Mouse (Mus musculus) adrenal gland, postnatal 14 days (tissue): ENCODE measurements around the gene Trpv3. TPM values are rescaled to one million over a fixed set of nuclear protein-coding genes. Genes with fewer than 3 reads are reported as not detected.
A peak's percentile ranks its signal among the peaks of the same experiment; 100 is the strongest.

ENCODE experiments used
- DNase-seq: peaks from one replicate; pipeline ENCODE4 v3.0.0; 2021; ENCODE audit warnings: mixed read lengths
- long read RNA-seq, 2 experiments: library from polyadenylated mRNA; stranded (forward); transcript quantifications; one replicate each; pipeline ENCODE4 v2.0.0; 2021
- total RNA-seq: library from RNA; stranded (reverse); gene quantifications from 2 replicates; pipeline ENCODE4 v1.2.3, GENCODE M21; 2021

Gene Trpv3
- total RNA-seq = 0.15 TPM in 2 replicates
- long read RNA-seq, experiment 1 = 0 reads
- long read RNA-seq, experiment 2 = 0 reads

DNA sequence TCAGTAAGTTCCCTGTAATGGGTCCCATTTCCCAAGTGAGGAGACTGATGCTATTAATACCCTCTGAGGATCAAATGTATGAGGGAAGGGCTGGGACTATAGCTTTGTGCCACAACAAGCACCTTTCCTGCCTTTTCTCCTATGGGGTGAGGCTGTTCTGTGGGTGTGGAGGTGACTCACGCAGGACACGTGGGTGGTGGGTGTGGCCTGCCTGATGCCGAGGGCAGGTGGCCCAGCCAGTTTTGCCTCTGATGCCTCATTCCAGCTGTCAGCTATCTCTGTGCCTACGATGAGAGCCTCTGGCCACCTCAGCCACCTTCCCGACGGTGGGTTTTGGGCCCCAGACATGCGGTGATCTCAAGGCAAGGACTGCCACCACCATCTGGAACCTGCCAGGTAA, at the start of gene Trpv3:
Gene Trpv3 (plus strand): TSS at position 122 of the 400 bp plus-strand sequence.
- no peak for DNase-seq

DNA sequence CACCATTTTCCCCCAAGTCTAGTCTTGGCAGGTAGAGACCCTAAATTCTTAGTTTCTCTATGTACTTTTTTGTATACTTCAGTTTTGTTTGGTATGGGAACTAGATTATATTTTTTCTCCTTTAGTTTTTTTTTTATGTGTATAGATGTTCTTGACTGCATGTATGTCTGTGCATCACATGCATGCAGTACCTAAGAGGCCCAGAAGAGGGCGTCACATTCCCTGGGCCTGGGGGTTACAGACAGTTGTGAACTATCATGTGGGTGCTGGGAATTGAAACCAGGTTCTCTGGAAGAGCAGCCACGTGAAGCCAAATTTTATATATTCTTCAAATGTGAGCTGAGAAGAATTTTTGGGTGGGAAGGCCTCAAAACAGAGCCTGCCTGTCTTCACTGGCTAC, 47.5 kb upstream of the Trpv3 start:
- DNase-seq = no peak

DNA sequence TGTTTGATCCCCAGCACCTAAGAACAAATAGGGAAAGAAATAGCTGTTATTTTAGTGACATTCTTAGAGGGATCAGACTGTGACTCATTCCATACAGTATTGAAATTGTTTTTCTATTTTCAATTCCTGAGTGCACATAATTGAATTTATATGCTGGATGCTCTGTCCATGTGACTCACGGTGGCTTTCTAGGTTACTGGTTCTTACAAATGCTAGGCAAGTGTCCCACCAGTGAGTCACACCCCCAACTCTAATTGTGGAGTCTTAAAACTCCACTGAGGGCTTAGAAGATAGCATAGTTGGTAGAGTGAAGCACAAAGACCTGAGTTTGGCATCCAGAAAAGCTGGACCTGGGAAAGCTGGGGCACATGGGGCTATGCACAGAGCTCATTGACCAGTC, 46.5 kb upstream of the Trpv3 start:
- no peak for DNase-seq

DNA sequence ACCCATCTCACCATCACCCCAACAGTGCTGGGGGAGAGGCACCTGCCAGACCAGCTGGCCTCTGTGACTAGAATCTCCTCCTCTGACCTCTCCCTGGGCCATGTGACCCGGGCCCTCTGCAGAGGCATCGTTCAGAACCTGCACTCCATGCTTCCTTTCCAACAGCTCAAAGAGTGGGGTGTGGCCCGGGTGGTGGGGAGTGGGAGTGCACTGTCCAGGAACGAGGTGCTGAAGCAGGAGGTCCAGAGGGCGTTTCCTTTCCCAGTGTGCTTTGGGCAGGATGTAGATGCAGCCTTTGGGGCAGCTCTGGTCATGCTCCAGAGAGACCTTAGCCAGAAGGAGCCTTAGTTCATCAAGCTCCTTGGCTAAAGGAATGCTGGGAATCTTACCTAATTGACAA, 44.3 kb upstream of the Trpv3 start:
- no peak for DNase-seq

DNA sequence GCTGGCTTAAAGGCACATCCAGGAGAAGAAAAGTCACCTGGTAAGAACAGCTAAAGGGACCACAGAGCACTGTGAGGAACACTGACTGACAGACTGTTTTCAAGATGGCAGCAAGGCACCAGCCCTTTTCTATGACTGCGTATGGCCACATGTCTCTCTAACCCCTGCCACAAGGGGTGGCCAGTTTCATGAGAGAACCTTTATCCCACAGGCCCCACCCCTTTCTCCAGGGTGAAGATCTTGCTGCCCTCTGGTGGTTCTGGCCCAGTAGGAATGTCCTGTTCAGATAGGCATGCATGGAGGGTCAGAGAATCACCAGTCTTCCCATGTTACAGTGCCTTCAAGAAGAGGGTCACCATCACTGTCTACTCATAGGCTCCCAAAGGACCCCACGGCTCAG, 43.2 kb upstream of the Trpv3 start:
- DNase-seq = peak; percentile 64

DNA sequence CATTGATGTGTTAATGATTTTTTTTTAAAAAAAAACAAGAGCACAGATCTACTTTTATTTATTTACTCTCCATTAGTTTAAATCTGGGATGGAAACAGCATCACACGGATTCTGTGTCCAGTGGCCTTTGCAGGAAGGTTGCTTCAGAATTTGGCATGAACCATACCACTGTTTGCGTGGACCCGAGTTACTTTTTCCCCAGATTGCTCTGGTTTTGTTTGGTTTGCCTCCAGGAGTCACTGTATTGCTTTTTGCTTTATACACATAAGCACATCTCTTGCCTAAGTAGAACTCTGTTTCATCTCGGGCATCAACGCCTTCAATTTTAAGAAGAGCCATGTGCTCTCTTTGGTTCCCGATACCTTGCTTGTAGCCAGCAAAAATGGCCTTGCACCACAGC, 41.3 kb upstream of the Trpv3 start:
- DNase-seq = no peak

DNA sequence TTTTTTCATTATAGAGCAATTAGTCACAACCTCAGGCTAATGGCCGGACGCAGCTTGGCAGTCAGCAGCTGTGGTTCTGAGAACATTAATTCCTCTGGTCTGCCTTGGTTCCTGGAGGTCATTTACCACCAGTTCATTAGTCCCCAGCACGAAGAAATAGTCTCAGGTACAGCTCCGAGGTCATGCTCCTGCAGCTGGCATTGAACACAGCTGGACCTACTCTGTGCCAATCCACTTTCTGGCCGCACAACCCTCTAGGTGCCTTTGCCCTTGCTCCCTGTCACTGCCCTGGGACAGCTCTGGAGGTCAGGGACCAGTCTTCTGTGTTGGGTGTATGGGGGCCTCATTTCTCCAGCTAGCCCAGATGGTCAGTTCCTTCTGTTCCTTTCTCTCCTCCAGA, 38.3 kb upstream of the Trpv3 start:
- no peak for DNase-seq

DNA sequence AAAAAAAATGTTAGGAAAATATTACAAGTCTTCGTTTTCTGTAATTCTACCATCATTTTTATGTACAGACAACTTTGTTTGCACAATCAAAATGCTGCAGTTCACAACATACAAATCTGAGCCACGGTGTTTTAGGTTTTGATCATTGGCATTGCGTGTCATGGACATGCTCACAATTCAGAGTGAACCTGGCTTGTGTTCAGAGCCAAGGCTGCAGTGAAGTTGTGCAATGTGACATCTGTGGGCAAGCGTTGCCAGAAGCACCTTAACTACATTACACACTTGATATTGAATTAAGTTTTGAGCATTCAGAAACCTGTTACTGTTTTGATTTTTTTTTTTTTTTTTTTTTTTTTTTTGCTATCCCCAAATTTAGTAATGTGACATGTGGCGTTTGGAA, 37.1 kb upstream of the Trpv3 start:
- DNase-seq = no peak

DNA sequence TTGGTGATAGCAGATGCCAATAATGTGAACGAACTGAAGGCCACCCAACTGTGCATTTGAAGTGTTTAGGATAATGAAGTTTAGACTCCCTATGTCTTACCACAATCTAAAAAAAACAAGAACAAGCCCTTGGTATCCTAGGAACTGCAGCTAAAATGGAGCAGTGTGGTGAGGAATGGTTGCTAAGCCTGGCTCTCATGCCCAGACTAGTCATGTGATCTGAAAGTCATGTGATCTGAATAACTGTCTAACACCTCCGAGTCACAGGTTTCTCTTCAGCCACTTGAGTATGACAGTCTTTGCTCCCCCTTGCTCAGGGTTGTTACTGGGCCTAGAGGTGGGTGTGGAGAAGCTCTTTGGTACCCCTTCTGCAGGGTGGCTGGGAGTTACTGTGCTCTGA, 34.7 kb upstream of the Trpv3 start:
- no peak for DNase-seq

DNA sequence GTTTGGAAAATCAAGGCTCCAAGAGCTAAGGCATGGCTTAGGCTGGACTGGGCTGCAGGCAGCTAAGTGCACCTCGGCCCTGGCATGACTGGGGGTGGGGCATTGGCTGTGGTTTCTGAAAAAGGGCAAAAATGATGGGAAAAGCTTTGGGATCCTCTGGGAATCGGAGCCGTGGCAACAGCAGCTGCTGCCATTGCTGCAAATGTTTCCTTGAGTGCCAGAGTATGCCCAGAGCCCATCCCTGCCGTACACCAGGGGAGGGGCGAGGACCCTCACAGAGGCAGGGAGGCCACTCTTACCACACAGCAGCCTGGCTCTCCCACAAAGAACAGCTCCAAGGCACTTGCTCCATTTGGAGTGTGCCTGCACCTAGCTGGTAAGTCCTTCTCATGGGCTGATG, 33.2 kb upstream of the Trpv3 start, which contains the start of gene Trpv1:
Gene Trpv1 (plus strand): TSS at position 301 of the 400 bp plus-strand sequence.
- DNase-seq = no peak

DNA sequence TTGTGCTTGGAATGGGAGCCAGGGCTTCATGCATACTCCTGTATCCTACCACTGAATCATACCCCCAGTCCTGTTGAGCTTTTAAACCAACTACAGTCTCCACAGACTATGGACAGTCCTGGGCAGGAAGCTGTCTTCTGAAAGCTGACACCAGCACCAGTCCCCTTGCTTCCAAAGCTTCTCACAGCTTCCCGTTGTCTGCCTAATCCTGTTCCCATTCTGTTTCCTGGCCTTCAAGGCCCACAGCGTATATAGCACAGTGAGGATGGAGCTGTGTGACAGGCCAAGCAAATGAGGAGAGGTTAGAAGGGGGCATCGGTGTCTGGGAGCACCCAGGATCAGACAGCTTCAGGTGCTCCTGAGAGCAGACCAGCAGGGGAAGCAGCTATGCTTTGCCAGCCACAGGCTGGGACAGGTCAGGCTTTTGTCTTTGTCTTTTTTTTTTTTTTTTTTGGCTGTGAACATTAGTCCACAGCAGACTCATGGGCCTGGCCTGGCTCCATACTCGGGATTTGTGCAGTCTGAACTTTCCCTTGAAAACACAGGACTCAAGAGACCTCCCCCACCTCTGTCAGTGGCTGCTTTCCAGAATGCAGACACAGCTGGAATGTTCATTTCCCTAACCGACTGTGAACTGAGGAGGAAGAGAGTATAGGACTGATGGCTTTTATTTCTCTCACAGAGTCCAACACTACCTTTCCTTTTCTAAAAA, 31.0 kb upstream of the Trpv3 start:
- peak; percentile 82 for DNase-seq

DNA sequence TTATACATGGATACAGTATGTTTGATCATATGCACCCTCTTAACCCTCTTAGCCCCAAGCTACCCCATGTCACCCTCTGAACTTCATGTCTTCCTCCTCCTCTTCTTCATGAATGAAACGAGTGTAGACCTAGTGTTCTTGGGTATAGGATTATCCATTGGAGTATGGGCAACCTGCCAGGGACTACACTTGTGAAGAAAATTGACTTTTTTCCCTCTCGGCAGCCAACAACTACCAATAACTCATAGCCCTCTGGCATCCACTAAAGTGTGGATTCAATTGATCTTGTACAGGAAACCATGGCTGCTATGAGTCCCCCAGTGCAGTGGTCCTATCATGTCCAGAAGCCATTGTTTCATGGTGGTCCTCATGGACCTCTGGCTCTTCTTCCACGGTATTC, 30.5 kb upstream of the Trpv3 start:
- no peak for DNase-seq

DNA sequence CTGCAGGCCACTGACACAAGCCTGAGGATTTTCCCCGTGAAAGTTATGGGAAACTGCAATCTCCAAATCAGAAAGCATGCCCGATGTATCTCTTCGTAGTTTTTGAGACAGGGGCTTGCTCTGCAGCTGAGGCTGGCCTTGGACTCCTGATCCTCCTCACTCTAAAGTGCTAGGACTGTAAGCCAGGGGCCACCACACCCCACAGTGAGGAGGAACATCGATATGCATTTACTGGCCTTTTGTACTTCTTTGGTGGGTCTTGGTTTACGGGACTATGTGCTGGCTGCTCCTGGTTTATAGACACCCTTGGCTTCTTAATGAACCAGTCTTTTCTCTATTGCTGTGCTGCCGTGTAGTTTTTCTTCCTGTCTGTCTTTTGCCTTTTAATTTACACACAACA, 25.0 kb upstream of the Trpv3 start:
- DNase-seq = no peak

DNA sequence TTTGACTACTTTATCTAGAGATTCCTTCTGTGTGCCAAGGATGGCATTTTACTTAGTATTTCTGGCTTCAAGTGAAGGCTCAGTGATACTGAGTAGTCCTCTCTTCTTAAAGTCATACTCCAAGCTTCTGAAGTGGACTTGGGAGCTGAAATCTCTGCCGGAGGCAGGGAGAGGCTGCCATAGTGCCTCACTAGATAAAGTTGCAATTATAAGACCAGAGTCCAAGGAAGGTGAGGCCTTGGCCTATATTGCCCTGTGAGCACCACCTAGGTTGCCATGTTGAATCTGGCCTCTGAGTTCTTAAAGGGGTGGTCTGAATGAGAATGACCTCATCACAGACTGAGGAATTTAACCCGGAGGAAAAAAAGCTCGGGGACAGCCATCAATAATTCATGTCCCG, 24.4 kb upstream of the Trpv3 start:
- no peak for DNase-seq

DNA sequence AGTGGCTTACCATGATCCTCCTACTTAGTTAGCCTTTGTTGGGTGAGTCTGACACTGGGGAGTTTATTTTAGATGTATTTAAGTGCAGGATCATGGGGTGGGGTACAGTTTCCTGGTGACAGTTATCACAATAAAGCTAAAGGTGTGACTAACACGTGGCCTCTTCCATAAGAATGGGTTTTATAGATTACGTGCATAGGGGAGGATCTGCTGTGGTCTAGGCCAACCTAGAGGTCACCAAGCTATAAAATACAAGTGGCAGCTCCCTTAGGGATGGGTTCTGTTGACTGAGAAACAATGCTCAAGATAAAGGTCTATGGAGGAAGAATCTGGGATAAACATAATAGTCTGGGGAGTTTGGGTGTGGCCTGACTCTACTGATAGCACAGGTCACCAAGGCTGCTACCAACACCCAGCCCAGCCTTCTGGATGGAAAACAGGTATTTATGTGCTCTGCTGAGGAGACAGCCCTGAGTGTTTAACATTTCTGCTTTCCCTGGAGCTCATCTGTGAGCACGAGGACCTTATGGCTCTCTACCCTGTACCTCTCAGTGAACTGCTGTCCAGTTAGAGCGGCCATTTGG, 9.7 kb upstream of the Trpv3 start:
- DNase-seq = no peak

DNA sequence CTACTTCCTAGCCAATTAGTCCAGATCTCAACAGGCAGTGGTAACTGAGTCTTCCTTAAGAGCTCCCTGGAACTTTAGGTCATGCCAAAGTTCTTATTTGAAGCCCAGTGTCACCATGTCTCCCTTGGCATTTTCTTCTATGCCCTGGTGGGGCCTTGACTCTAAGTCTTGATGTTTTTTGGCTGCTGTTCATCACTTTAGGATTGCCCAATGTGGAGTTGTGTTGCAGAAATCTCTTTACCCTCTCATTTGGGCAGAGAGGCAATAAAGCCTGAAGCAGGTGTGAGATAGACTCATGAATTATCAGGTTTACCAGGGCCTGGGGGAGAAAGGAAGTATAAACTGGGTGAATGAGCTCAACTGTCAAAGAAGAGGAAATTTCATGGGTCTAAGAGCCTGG, 8.5 kb upstream of the Trpv3 start:
- peak; percentile 20 for DNase-seq

DNA sequence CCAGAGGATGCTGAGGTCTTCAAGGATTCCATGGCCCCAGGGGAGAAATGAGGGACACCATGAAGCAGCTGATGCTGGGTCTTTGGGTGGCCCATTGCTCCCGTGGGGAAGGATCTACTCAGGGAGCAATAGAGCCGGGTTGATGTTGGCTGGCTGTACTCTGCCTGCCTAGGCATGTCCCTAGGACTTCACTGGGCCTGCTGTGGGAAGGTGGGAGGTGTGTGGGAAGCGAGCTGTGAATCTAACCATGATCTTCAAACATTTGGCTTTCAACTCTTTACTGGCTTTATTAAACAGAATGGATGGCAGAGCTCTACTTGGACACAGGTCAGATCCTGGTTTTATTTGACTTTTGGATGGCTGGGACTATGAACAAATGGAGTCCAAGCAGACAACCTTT, 6.7 kb upstream of the Trpv3 start:
- DNase-seq = no peak

DNA sequence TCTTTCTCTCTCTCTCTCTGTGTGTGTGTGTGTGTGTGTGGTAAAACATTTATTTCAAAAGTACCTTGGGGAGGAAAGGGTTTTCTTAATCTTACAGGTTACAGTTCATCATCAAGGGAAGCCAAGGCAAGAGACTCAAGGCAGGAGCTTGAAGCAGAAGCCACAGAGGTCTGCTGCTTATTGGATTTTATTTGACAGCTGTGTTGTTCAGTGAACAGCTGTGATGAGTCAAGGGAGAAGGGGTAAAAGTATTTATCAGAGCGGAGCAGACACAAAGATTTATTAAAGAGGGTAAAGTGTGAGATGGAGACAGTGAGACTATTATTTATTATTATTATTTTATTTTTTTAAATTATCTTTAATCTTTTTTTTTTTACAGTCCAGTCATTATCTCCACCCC, 5.8 kb upstream of the Trpv3 start:
- DNase-seq = no peak

DNA sequence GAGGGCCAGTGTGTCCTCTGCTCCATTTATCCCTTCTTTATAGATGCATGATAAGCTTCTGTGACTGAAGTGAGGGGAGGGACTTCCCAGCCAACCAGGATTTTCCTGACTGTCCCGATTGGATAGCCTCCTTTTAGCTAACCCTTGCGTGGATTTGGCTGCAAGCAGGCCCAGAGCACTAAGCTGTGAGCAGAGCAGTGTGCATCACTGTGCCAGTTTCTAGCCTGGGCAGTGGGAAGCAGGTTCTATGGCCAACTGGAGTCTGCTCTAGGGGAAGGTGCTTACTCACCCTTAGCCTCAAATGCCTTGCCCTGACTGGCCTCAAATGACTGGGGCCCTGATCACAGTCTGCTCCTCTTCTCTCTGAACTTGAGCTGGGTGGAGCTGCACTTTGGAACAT, 7.6 kb downstream of the Trpv3 start:
- no peak for DNase-seq

DNA sequence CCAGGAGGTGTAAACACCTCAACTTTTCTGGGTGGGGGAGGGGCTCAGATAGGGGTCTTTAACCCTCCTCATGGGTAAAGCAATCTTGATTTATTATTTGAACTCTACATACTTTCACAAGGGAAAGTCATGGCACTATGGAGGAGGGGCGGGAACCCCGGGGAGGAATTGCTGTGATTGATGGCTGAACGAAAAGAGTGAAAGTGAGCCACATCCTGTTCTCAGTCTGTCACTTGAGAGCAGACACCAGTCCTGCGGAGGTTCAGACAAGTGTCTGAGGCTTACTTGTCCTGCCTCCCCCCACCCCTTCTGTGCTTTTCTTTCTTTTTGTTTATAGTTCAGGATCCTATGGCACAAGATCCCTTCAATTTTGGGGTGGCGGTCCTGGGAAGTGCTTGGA, 13.5 kb downstream of the Trpv3 start:
- DNase-seq = no peak

DNA sequence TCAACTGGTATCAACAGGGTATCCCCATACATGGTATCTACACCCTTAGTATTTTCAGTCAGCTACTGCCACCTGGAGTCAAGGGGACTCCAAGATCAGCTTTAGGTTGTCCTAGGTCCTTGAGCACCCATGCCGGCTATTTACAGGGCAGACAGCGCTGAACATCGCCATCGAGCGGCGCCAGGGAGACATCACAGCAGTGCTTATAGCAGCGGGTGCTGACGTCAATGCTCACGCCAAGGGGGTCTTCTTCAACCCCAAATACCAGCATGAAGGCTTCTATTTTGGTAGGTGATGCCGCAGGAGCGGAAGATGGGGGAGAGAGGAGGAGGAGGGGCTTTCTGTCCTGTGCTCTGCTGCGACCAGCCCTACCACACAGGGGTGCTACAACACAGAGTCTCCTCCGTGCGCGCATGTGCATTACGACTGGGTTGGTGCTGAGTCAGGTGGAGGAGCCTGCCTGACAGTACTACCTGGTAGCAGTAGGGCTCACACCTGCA, 14.4 kb downstream of the Trpv3 start:
- peak; percentile 70 for DNase-seq

DNA sequence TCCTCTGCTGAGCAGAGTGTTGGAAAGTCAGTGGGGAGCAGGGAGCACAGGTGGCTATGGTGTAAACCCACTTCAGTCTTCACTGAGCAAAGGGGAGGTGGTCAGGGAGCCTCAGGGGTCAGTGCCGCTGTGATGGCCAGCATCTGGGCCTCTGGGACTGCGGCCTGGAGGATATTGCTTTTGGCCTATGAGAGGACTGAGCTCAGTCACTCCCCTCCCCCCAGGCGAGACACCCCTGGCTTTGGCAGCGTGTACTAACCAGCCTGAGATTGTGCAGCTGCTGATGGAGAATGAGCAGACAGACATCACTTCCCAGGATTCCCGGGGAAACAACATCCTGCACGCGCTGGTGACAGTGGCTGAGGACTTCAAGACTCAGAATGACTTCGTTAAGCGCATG, 16.2 kb downstream of the Trpv3 start:
- DNase-seq = no peak

DNA sequence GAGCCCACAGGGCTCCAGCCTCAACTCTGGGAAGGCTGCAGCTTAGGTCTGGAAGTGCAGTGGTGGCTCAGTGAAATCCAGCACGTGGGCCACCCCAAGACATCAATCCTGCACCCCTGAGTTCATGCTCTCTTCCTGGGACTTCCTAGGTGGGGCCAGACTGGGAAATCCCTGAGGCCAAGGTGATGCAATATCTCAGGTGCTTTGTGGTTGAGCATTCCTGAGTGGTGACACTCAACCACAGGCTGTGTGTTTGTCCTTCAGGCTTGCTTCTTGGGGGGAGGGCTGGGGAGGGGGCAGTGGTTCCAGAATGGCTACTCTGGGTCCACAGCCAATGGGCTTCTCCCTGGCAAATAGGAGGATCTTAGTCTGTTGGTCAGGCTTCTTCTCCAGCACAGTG, 16.7 kb downstream of the Trpv3 start:
- DNase-seq = no peak

DNA sequence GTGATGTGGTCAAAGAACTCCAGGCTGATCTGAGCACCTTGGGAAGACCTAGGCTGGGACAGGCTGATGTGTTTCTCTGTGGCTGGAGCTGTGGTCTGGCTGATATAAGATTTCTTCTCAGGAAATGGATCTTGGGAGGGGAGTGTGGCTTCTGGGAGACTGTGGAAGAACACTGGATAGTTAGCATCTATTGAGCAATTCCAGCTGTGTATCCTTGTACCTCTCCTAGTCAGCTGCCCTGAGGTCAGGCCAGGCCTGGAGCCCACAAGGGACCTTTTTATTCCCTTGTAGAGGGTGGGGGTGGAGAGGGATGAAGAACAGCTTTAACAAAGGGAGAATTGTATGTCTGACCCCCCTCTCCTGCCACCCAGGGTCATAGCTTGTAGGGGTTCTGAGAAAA, 17.2 kb downstream of the Trpv3 start:
- no peak for DNase-seq
